Mouse (Mus musculus): ENCODE results near the gene Ccn2. TPM values are rescaled to one million over a fixed set of nuclear protein-coding genes. Genes with fewer than 3 reads are reported as not detected.
"Not testable (repeated sequence)": the region's sequence is repeated elsewhere in the genome, so short reads cannot be mapped to it uniquely, and the experiment has no call there.

The Ccn2 gene
- polyA plus RNA-seq, 1 experiment from 2014 or later = 21.8 TPM

DNA sequence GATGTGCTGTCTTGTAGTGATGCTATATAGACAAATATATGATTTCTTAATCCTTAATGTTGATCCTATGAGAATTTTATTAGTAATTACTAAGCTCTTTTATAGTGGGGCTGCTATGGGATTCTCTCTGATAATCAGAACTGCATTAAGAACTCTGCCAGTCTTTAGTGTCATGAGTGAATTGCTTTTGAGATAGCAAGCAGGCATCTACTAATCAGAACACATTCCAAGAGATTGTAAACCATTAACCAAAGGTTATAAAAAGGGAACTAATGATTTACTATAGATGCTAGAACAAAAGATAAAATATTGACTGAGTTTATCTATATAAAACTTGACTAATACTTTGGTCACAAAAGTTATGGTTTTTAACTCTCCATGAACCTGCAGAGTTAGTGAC is 8.5 kb downstream of the Ccn2 start:
- Histone ChIP-seq H3K9me3 (replicated peaks) (no peaks in the 10 kb centered on the region), H3K4me2 (replicated peaks) (no peak overlapping the region), H3K27ac (replicated peaks) (no peak overlapping the region), H3K27me3 (no peaks in the 10 kb centered on the region), H3K4me3 (replicated peaks) (no peak overlapping the region), H3K4me1 (no peaks in the 10 kb centered on the region), H3K36me3 (no peaks in the 10 kb centered on the region), H3K9ac (no peak overlapping the region)
- ATAC-seq (ENCODE audit: insufficient number of reproducible peaks, low FRiP score, low TSS enrichment, low read depth) = no peak

DNA sequence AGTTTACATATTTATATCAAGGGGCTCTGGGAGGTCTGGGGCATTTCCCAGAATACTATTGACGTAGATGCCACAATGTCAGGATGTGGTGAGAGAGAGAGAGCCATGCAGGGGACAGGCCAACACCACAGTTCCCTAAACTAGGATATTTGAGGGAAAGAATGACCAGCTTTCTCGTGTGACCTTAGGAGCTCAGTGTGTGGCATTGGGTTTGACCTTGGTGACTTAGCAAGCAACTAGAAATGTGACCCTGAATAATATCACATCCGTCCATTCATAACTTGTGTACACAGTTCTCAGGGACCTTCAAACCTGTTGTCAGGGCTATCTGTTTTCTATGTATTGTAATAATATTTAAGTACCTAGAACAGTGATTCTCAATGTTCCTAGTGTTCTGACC is 13.9 kb downstream of the Ccn2 start:
- no peaks in the 10 kb centered on the region for H3K27me3 ChIP-seq
- H3K4me3 ChIP-seq (replicated peaks) = no peak overlapping the region
- H3K36me3 ChIP-seq = no peaks in the 10 kb centered on the region
- no peaks in the 10 kb centered on the region for H3K9me3 ChIP-seq (replicated peaks)
- WGBS = 82% methylated on average over 3 of the region's 3 CpGs
- H3K27ac ChIP-seq (replicated peaks) = no peak overlapping the region
- no peak overlapping the region for H3K4me2 ChIP-seq (replicated peaks)
- H3K4me1 ChIP-seq = no peaks in the 10 kb centered on the region
- no peak overlapping the region for H3K9ac ChIP-seq
- ATAC-seq (ENCODE audit: insufficient number of reproducible peaks, low FRiP score, low TSS enrichment, low read depth) = no peak

DNA sequence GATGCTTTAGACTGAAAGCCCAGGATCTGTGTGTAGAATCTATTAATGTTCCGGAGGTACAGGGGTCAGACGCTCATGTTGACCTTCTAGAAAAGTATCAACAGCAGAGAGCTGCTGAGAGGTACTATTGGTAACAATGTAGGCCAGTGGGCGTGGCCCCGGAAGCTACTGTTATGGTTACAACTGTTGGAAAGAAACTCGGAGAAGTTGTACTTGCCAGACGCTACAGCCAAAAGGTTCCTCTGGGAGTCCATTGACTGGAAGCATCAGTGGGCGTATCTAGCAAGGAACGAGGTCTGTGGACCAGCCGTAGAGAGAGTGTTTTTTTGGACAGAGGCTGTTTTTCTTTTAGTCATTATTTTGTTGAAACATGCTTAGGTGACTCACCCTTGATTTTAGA is 14.5 kb downstream of the Ccn2 start:
- Histone ChIP-seq H3K9ac (no peak overlapping the region), H3K27ac (replicated peaks) (no peak overlapping the region), H3K4me2 (replicated peaks) (no peak overlapping the region), H3K9me3 (replicated peaks) (no peaks in the 10 kb centered on the region), H3K36me3 (no peaks in the 10 kb centered on the region), H3K4me1 (no peaks in the 10 kb centered on the region), H3K4me3 (replicated peaks) (no peak overlapping the region), H3K27me3 (no peaks in the 10 kb centered on the region)
- WGBS = 77% methylated on average over 9 of the region's 9 CpGs
- no peak for ATAC-seq (ENCODE audit: insufficient number of reproducible peaks, low FRiP score, low TSS enrichment, low read depth)

DNA sequence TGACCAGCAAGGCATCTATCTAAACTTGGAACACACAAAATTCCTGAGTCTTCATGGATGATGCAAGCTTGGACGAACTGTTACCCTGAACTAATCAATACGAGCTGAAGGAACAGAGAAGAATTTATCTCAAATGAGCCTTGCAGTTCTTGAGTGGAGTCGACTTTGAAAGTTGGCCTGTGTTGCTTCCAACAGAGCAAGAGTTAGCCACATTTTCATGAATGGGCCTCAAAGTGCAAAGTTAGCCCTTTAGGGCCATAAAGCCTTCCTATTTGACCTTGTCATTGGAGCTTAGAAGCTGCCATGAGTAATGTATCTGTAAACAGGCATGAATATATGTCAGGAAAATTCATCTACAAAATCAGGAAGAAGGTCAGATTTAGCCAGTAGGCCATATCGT is 19.5 kb downstream of the Ccn2 start:
- Histone ChIP-seq H3K27me3 (no peaks in the 10 kb centered on the region), H3K4me2 (replicated peaks) (no peak overlapping the region), H3K27ac (replicated peaks) (no peak overlapping the region), H3K9ac (no peak overlapping the region), H3K9me3 (replicated peaks) (no peaks in the 10 kb centered on the region), H3K4me3 (replicated peaks) (no peak overlapping the region), H3K36me3 (no peaks in the 10 kb centered on the region), H3K4me1 (no peaks in the 10 kb centered on the region)
- 87% methylated on average over 4 of the region's 4 CpGs for WGBS
- ATAC-seq (ENCODE audit: insufficient number of reproducible peaks, low FRiP score, low TSS enrichment, low read depth) = no peak

DNA sequence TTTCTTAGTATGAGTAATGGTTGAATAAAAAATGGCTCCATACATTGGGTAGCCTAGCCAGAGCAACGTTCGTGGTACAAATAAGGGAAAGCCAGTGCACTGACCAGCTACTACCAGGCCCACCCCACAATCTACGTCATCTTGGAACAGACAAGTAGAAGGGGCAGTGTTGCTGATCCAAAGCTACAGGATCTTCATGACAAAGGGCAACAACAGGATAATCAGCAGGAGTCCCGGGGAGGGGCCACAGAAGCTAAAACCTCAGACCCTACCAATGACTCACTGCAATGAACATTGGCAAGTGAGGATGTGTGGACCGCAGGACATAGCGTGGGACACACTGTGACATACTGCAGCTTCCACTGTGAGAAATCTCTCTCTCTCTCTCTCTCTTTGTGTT is 20.6 kb downstream of the Ccn2 start:
- 86% methylated on average over 6 of the region's 6 CpGs for WGBS
- no peak for ATAC-seq (ENCODE audit: insufficient number of reproducible peaks, low FRiP score, low TSS enrichment, low read depth)
- Histone ChIP-seq H3K4me3 (replicated peaks) (no peak overlapping the region), H3K4me2 (replicated peaks) (no peak overlapping the region), H3K9me3 (replicated peaks) (no peaks in the 10 kb centered on the region), H3K4me1 (no peaks in the 10 kb centered on the region), H3K9ac (no peak overlapping the region), H3K27ac (replicated peaks) (no peak overlapping the region), H3K36me3 (no peaks in the 10 kb centered on the region), H3K27me3 (no peaks in the 10 kb centered on the region)

DNA sequence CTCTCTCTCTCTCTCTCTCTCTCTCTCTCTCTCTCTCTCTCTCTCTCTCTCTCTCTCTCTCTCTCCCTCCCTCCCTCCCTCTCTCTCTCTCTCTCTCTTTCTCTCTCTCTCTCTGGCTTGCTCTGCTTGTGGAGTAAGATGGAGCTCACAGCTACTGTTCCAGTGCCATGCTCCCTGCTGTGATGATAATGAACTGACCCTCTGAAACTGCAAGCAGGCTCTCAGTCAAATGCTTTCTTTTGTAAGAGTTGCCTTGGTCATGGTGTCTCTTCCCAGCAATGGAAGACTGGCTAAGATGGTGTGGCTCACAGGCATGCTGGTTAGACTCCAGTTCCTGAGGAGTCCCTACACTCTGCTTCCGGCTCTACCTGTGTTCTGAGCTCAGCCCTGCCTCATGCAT is 21.3 kb downstream of the Ccn2 start:
- not testable (repeated sequence) for H3K9me3 ChIP-seq (replicated peaks); H3K27ac ChIP-seq (replicated peaks); ATAC-seq (ENCODE audit: insufficient number of reproducible peaks, low FRiP score, low TSS enrichment, low read depth); H3K4me1 ChIP-seq; H3K36me3 ChIP-seq; H3K4me3 ChIP-seq (replicated peaks); H3K4me2 ChIP-seq (replicated peaks); H3K27me3 ChIP-seq; H3K9ac ChIP-seq
- 91% methylated on average over 1 of the region's 1 CpGs for WGBS

DNA sequence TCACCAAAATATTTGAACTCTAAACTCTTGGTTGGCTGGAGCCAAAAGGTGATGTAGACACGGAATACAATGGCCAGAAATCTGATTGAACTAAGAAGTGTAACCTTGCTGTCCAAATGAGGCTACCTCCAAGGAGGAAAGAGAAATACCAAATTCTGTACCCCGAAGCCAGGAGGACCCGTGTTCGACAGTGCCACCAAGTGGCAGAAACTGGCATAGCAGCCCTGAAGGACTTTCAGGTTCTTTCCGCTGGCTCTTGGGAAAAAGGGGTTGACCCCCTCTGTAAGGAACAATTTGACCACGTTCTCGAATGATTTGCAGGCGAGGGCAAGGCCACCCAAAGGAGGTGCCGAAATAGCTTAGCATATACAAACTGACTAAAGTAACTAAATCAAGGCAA is 26.3 kb downstream of the Ccn2 start:
- 37% methylated on average over 9 of the region's 9 CpGs for WGBS
- Histone ChIP-seq H3K9me3 (replicated peaks) (no peaks in the 10 kb centered on the region), H3K36me3 (no peaks in the 10 kb centered on the region), H3K4me1 (no peaks in the 10 kb centered on the region), H3K4me3 (replicated peaks) (no peak overlapping the region), H3K27me3 (no peaks in the 10 kb centered on the region), H3K4me2 (replicated peaks) (no peak overlapping the region), H3K9ac (no peak overlapping the region), H3K27ac (replicated peaks) (no peak overlapping the region)
- no peak for ATAC-seq (ENCODE audit: insufficient number of reproducible peaks, low FRiP score, low TSS enrichment, low read depth)

DNA sequence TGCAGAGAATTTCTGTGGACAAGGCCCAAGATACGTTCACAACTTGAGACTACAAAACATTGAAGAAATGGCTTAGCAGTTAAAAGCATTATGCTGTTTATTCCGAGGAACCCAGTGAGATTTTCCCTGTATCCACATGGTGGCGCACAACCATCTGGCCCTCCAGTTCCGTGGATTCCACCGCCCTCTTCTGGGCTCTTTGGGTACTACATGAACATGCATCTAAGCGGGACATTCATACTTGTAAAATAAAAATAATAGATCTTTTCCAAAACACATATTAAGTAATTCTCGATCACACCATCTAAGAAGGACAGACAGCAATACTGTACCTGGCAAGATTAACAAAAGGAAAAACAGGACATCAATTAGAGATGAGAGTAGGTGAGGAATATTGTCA is 27.3 kb downstream of the Ccn2 start:
- Histone ChIP-seq H3K4me3 (replicated peaks) (no peak overlapping the region), H3K9ac (no peak overlapping the region), H3K4me1 (no peaks in the 10 kb centered on the region), H3K9me3 (replicated peaks) (no peaks in the 10 kb centered on the region), H3K27me3 (no peaks in the 10 kb centered on the region), H3K36me3 (no peaks in the 10 kb centered on the region), H3K27ac (replicated peaks) (no peak overlapping the region), H3K4me2 (replicated peaks) (no peak overlapping the region)
- WGBS = 22% methylated on average over 7 of the region's 7 CpGs
- ATAC-seq (ENCODE audit: insufficient number of reproducible peaks, low FRiP score, low TSS enrichment, low read depth) = no peak

DNA sequence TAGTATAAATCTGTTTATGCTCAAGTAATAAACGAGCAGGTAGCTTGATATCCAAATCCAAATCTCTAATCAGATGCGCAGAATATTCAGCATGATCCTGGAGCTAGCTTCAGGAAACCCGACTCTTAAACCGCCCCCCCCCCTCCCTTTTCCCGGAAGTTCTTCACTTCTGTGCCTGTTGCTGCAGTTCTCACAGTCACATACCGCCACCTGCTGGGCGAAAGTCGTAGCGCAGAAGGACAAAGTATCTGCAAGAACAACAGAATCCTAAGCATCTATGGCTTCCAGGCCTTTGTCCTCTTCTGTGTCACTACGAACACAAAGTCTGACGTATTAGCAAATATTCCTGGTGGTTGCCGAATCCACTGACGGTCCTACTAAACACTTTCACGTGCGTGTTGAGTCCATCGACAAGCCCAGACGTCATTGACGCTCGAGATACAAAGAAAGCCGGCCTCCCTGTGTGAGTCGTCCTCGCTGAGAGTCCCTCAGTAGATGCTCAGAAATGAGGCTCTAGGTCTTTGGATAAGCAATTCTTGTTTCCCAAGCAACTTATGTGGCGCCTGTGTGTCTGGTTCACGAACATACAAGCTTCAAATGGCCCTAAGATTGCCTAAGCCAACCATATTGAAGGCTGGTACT is 29.9 kb downstream of the Ccn2 start:
- ATAC-seq (ENCODE audit: insufficient number of reproducible peaks, low FRiP score, low TSS enrichment, low read depth) = no peak
- H3K27ac ChIP-seq (replicated peaks) = no peak overlapping the region

DNA sequence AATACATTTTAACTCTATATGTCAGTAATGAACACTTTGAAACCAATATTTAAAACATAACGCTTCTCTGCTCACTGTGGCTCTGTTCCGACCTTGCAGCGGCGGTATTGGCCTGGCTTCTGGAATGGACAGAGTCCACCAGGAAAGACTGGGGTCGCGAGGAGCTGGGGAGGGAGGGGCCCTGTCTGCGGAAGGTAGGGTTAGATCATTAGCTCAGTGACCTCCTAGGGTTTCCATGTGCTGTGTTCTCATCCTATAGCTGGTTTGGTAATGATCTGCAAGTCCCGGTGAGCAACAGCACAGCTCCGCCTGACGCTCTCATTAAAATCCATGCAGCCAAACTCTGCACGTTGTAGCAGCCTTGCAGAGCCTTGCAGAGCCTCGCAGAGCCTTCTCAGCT is 32.0 kb downstream of the Ccn2 start:
- Histone ChIP-seq H3K27ac (replicated peaks) (no peak overlapping the region), H3K4me3 (replicated peaks) (no peak overlapping the region), H3K9me3 (replicated peaks) (no peaks in the 10 kb centered on the region), H3K4me2 (replicated peaks) (no peak overlapping the region), H3K27me3 (0 out of 2 replicates have a peak, but pooled peaks cover 6% of the 10 kb centered on the region), H3K36me3 (no peaks in the 10 kb centered on the region), H3K9ac (no peak overlapping the region), H3K4me1 (0 out of 2 replicates have a peak, but pooled peaks cover 2% of the 10 kb centered on the region)
- ATAC-seq (ENCODE audit: insufficient number of reproducible peaks, low FRiP score, low TSS enrichment, low read depth) = no peak
- WGBS = 71% methylated on average over 12 of the region's 12 CpGs

More for the DNA sequence above, 29.9 kb downstream of the Ccn2 start:
- Histone ChIP-seq H3K27me3 (0 out of 2 replicates have a peak, but pooled peaks cover 6% of the 10 kb centered on the region), H3K4me2 (replicated peaks) (peak overlapping the region; percentile 30), H3K36me3 (no peaks in the 10 kb centered on the region), H3K4me3 (replicated peaks) (no peak overlapping the region), H3K9ac (no peak overlapping the region), H3K4me1 (no peaks in the 10 kb centered on the region), H3K9me3 (replicated peaks) (no peaks in the 10 kb centered on the region)
- WGBS = 32% methylated on average over 24 of the region's 24 CpGs

DNA sequence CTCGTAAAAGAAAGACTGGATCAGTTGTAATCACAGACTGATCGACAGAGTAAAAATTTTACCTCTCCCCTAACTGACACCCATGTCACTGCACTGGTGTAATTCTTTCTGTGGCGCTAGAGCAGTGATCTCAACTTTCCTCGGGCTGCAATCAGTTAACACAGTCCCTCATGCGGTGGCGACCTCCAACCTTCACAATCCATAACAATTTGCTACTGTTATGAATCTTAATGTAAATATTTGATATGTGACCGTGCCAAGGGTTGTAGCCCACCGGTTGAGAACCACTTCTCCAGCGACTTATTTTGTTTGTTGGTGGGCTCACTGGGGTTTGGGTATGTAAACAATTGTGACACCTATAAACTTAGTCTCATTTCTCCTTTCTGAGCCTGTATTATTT is 33.2 kb downstream of the Ccn2 start:
- Histone ChIP-seq H3K4me3 (replicated peaks) (no peak overlapping the region), H3K4me1 (0 out of 2 replicates have a peak, but pooled peaks cover 2% of the 10 kb centered on the region), H3K9ac (no peak overlapping the region), H3K27ac (replicated peaks) (no peak overlapping the region), H3K4me2 (replicated peaks) (no peak overlapping the region), H3K9me3 (replicated peaks) (no peaks in the 10 kb centered on the region), H3K27me3 (0 out of 2 replicates have a peak, but pooled peaks cover 6% of the 10 kb centered on the region), H3K36me3 (no peaks in the 10 kb centered on the region)
- ATAC-seq (ENCODE audit: insufficient number of reproducible peaks, low FRiP score, low TSS enrichment, low read depth) = no peak
- 69% methylated on average over 9 of the region's 9 CpGs for WGBS

DNA sequence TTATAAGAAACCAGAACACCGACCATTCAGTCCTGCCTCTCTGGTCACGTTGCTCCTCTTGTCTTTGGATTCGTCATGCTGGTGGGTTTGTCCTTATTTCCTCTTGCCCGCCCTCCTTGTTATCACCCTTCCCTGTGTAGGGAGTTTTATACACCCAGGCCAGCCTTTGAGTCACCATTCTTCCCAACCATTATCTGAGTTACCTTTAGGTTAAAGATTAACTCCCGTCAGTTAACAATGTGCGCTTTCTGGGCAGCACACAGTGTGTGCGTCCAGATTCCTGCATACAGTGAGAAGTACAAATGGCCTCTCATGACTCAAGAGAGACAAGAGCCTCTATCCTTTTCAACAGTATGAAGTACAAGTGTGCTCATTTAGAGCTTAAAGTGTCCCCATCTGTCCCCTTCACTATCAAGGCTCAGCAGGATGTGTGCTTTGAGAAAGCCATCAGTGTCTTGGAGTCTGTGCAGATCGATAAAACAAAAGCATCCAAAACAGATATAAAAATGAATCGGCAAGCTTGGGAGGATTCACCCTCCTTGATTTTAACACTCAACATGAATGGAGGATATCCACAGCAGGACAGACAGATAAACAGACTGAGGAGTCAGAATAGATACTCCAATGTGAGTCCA is 34.0 kb downstream of the Ccn2 start:
- WGBS = 85% methylated on average over 9 of the region's 9 CpGs
- Histone ChIP-seq H3K4me1 (0 out of 2 replicates have a peak, but pooled peaks cover 2% of the 10 kb centered on the region), H3K27ac (replicated peaks) (no peak overlapping the region), H3K9me3 (replicated peaks) (no peaks in the 10 kb centered on the region), H3K4me2 (replicated peaks) (no peak overlapping the region), H3K27me3 (0 out of 2 replicates have a peak, but pooled peaks cover 6% of the 10 kb centered on the region), H3K4me3 (replicated peaks) (no peak overlapping the region), H3K9ac (no peak overlapping the region), H3K36me3 (no peaks in the 10 kb centered on the region)
- ATAC-seq (ENCODE audit: insufficient number of reproducible peaks, low FRiP score, low TSS enrichment, low read depth) = no peak

All from embryonic facial prominence, embryonic 15.5 days (tissue).